Mouse (Mus musculus): ENCODE data around the gene Trim39.

DNA sequence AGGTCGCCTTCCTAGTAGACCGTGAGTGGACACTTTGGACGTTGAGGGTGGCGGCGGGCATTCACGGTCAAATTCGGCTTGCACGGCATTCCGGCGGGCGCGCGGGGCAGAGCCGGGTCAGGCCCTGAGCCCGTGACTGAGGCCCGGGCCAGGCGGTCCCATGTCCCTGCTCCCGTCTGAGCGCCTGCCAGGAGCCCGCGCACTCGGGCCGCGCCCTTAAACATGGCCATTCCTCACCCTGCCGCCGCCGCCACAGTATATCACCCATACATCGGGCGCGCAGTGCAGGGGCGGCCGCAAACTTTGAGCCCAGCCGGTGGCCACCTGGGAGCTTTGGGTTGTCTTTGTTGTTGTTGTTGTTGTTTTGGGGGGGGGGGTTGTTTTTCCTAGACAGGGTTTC is 23.2 kb downstream of the Trim39 start:
- TF ChIP-seq EP300 (optimal IDR thresholded peaks at IDR 0.05) (no peak), CTCF (IDR thresholded peaks at IDR 0.05; ENCODE audit: low read depth) (no peak)

Data from stomach, postnatal 0 days (tissue).